Mouse (Mus musculus): ENCODE data around the gene Clrn3. TPM values are rescaled to one million over a fixed set of nuclear protein-coding genes. Genes with fewer than 3 reads are reported as not detected.

Clrn3 gene
- polyA plus RNA-seq, 1 experiment from 2014 or later = not detected

- WGBS = 81% methylated on average over 1 of the region's 1 CpGs
- H3K27me3 ChIP-seq (replicated peaks) = peaks cover 3% of the 10 kb centered on the region; the same call in 1 of the 2 replicates
- H3K4me2 ChIP-seq (replicated peaks) = no peak overlapping the region
- no peak overlapping the region for H3K27ac ChIP-seq
- peaks cover 18% of the 10 kb centered on the region; the same call in 1 of the 2 replicates for H3K4me1 ChIP-seq
- no peak overlapping the region for H3K4me3 ChIP-seq
- H3K36me3 ChIP-seq = no peaks in the 10 kb centered on the region
- H3K9me3 ChIP-seq = no peaks in the 10 kb centered on the region
- H3K9ac ChIP-seq = no peak overlapping the region
- no peak for ATAC-seq (ENCODE audit: low FRiP score, low read depth)
Measured at GRCm38 (mm10) chr7:135551547-135551946, 23.1 kb upstream of the Clrn3 start.

GRCm38 (mm10) chr7:135548434-135548833 lies 20.0 kb upstream of the Clrn3 start:
- 22% methylated on average over 6 of the region's 6 CpGs for WGBS
- no peaks in the 10 kb centered on the region for H3K9me3 ChIP-seq
- H3K4me1 ChIP-seq = peaks cover 18% of the 10 kb centered on the region; the same call in 1 of the 2 replicates
- ATAC-seq (ENCODE audit: low FRiP score, low read depth) = peak; percentile 78; the same call in 1 of the 2 replicates
- no peaks in the 10 kb centered on the region for H3K36me3 ChIP-seq
- peaks cover 3% of the 10 kb centered on the region; the same call in 1 of the 2 replicates for H3K27me3 ChIP-seq (replicated peaks)
- H3K4me3 ChIP-seq = no peak overlapping the region
- H3K4me2 ChIP-seq (replicated peaks) = no peak overlapping the region
- H3K27ac ChIP-seq = 0 out of 2 replicates have a peak overlapping the region, but pooled peaks have one; percentile 9
- no peak overlapping the region for H3K9ac ChIP-seq

GRCm38 (mm10) chr7:135546530-135546929 lies 18.1 kb upstream of the Clrn3 start:
- Histone ChIP-seq H3K4me2 (replicated peaks) (no peak overlapping the region), H3K27me3 (replicated peaks) (peaks cover 2% of the 10 kb centered on the region; the same call in 1 of the 2 replicates), H3K36me3 (no peaks in the 10 kb centered on the region), H3K9me3 (no peaks in the 10 kb centered on the region), H3K9ac (no peak overlapping the region), H3K27ac (no peak overlapping the region), H3K4me3 (no peak overlapping the region), H3K4me1 (peaks cover 18% of the 10 kb centered on the region; the same call in 1 of the 2 replicates)
- no peak for ATAC-seq (ENCODE audit: low FRiP score, low read depth)
- whole genome bisulfite sequencing = 70% methylated on average over 5 of the region's 5 CpGs

DNA sequence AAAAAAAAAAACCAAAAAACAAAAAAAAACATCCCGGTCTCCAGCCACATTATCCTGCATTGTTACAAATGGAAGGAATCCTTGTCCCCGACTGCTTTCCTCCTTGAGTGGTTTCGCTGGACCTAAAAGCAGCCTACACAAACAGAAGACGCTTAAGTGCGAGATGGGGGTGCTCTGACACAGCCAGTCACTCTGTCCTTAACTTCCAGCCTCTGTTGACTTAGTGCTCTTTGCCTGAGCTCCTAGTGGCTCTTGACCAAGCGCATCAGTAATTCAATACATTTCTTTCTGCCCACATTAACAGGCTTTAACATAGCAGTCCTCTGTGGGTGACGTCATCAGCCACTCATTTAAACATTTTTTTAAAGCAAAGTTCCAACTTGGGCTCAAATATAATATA lies 17.5 kb upstream of the Clrn3 start:
- no peaks in the 10 kb centered on the region for H3K27me3 ChIP-seq (replicated peaks)
- no peaks in the 10 kb centered on the region for H3K36me3 ChIP-seq
- H3K4me3 ChIP-seq = no peak overlapping the region
- no peak overlapping the region for H3K27ac ChIP-seq
- H3K4me1 ChIP-seq = peaks cover 18% of the 10 kb centered on the region; the same call in 1 of the 2 replicates
- no peak for ATAC-seq (ENCODE audit: low FRiP score, low read depth)
- no peak overlapping the region for H3K9ac ChIP-seq
- no peaks in the 10 kb centered on the region for H3K9me3 ChIP-seq
- no peak overlapping the region for H3K4me2 ChIP-seq (replicated peaks)
- WGBS = 75% methylated on average over 7 of the region's 7 CpGs

DNA sequence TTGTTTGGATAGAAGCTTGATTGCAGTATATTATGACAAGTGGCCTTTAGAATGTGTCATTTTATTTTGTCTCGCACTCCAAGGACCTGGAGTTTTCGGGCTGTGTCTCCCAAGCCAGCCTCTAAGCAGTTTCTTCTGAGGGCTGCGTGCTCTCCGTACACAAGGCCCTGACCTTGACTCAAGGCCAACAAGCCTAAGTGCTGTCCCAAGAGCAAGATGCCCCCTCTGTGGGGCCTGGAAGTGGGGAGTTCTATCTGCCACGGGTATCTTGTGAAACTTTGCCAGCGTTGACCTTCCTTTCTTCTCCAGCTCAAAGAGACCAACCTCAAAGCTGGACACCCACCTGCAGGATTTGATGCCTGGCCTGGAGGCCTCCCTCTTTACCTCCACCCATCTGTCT lies 15.9 kb upstream of the Clrn3 start:
- Histone ChIP-seq H3K9me3 (no peaks in the 10 kb centered on the region), H3K4me2 (replicated peaks) (no peak overlapping the region), H3K36me3 (no peaks in the 10 kb centered on the region), H3K9ac (no peak overlapping the region), H3K27me3 (replicated peaks) (peaks cover 12% of the 10 kb centered on the region; the same call in 1 of the 2 replicates), H3K4me3 (no peak overlapping the region), H3K27ac (no peak overlapping the region), H3K4me1 (peaks cover 10% of the 10 kb centered on the region; the same call in 1 of the 2 replicates)
- 92% methylated on average over 6 of the region's 6 CpGs for WGBS
- ATAC-seq (ENCODE audit: low FRiP score, low read depth) = no peak

DNA sequence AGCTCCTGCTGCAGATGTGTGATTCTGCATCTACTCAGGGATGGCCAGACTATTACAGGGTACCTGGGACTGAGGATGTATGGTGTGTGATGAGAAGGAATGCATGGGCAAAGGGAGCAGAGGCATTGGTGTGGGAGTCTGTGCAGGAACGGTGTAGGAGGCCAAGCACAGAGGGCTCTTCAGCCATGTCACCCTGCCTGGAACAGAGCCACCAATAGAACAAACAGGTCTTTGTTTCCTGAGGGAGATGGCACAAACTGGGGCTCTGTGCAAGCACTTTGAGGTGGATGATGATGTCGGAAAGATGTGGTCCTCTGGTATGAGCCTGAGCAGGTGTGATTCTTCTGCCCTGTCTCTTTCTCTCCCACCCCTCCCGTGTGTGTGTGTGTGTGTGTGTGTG lies 14.6 kb upstream of the Clrn3 start:
- Histone ChIP-seq H3K27me3 (replicated peaks) (peaks cover 22% of the 10 kb centered on the region), H3K36me3 (no peaks in the 10 kb centered on the region), H3K27ac (no peak overlapping the region), H3K9me3 (no peaks in the 10 kb centered on the region), H3K4me1 (peaks cover 5% of the 10 kb centered on the region), H3K9ac (no peak overlapping the region), H3K4me2 (replicated peaks) (no peak overlapping the region), H3K4me3 (no peak overlapping the region)
- ATAC-seq (ENCODE audit: low FRiP score, low read depth) = no peak
- 73% methylated on average over 3 of the region's 3 CpGs for WGBS

DNA sequence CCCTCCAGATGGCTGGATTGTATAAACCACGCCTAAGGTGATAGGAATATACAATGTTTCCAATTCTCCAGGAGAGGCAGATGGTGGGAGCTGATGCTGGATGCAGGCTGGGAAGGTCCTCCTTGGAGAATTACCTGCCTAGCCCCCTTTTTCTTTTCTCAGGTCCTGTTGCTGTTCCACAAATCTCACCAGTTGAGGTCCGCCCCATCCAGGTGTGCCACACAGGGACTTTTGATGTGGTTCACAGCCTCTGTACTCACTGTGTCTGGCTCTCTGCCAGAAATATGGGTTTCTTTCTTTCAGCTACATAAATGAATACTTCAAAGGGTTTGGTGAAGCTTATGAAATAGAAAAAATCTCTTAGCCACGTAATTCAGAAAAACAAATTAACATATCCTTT lies 13.8 kb upstream of the Clrn3 start:
- Histone ChIP-seq H3K36me3 (no peaks in the 10 kb centered on the region), H3K27ac (no peak overlapping the region), H3K4me3 (no peak overlapping the region), H3K9me3 (no peaks in the 10 kb centered on the region), H3K4me1 (peaks cover 5% of the 10 kb centered on the region), H3K27me3 (replicated peaks) (peaks cover 22% of the 10 kb centered on the region), H3K9ac (no peak overlapping the region), H3K4me2 (replicated peaks) (no peak overlapping the region)
- ATAC-seq (ENCODE audit: low FRiP score, low read depth) = no peak
- WGBS = 89% methylated on average over 3 of the region's 3 CpGs

GRCm38 (mm10) chr7:135539429-135539828 lies 11.0 kb upstream of the Clrn3 start:
- Histone ChIP-seq H3K27ac (no peak overlapping the region), H3K4me2 (replicated peaks) (no peak overlapping the region), H3K27me3 (replicated peaks) (peaks cover 22% of the 10 kb centered on the region), H3K9me3 (no peaks in the 10 kb centered on the region), H3K4me1 (peaks cover 5% of the 10 kb centered on the region), H3K9ac (no peak overlapping the region), H3K4me3 (no peak overlapping the region), H3K36me3 (no peaks in the 10 kb centered on the region)
- ATAC-seq (ENCODE audit: low FRiP score, low read depth) = no peak
- WGBS = 78% methylated on average over 2 of the region's 2 CpGs

- H3K4me3 ChIP-seq = peak overlapping the region; percentile 62
- 2% methylated on average over 71 of the region's 71 CpGs for WGBS
- H3K4me2 ChIP-seq (replicated peaks) = peak overlapping the region; percentile 97
- ATAC-seq (ENCODE audit: low FRiP score, low read depth) = peak; percentile 74; the same call in 1 of the 2 replicates
- H3K27ac ChIP-seq = 0 out of 2 replicates have a peak overlapping the region, but pooled peaks have one; percentile 53
- H3K36me3 ChIP-seq = no peaks in the 10 kb centered on the region
- H3K9ac ChIP-seq = peak overlapping the region; percentile 76
- H3K27me3 ChIP-seq (replicated peaks) = peaks cover 22% of the 10 kb centered on the region
- peaks cover 5% of the 10 kb centered on the region for H3K4me1 ChIP-seq
- no peaks in the 10 kb centered on the region for H3K9me3 ChIP-seq
Measured at GRCm38 (mm10) chr7:135537948-135538741, 9.7 kb upstream of the Clrn3 start.

- peaks cover 22% of the 10 kb centered on the region for H3K27me3 ChIP-seq (replicated peaks)
- peak; percentile 94 for ATAC-seq (ENCODE audit: low FRiP score, low read depth)
- H3K9me3 ChIP-seq = no peaks in the 10 kb centered on the region
- H3K9ac ChIP-seq = peak within 1 kb of the TSS; percentile 76
- 0 out of 2 replicates have a peak within 1 kb of the TSS, but pooled peaks have one; percentile 53 for H3K27ac ChIP-seq
- H3K4me2 ChIP-seq (replicated peaks) = peak within 1 kb of the TSS; percentile 97
- peaks cover 5% of the 10 kb centered on the region for H3K4me1 ChIP-seq
- H3K4me3 ChIP-seq = peak within 1 kb of the TSS; percentile 62
- 6% methylated on average over 28 of the region's 28 CpGs for WGBS
- H3K36me3 ChIP-seq = no peaks in the 10 kb centered on the region
Measured at GRCm38 (mm10) chr7:135537341-135537901, 9.0 kb upstream of the Clrn3 start, which contains the start of gene Ptpre. TSS of gene Ptpre (plus strand) at chr7:135537481.

DNA sequence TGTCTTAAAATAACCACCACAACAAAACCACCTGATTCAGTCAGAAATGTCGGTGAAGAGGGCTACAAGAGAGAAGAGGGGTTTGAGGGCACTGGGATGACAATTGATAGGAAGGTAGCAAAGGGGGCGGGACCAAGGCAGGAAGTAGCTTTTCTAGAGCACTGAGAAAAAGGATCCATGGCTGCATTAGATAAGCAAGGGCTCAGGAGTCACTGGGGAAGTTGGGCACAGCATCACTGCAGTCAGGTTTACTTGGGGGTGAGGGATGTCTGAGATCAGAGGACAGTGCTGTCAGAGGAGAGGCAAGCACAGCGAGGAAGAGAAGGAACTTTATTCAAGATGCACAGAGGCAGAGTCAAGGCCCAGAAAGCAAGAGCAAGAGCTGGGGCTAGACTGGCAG lies 7.5 kb upstream of the Clrn3 start:
- WGBS = 85% methylated on average over 3 of the region's 3 CpGs
- ATAC-seq (ENCODE audit: low FRiP score, low read depth) = no peak

DNA sequence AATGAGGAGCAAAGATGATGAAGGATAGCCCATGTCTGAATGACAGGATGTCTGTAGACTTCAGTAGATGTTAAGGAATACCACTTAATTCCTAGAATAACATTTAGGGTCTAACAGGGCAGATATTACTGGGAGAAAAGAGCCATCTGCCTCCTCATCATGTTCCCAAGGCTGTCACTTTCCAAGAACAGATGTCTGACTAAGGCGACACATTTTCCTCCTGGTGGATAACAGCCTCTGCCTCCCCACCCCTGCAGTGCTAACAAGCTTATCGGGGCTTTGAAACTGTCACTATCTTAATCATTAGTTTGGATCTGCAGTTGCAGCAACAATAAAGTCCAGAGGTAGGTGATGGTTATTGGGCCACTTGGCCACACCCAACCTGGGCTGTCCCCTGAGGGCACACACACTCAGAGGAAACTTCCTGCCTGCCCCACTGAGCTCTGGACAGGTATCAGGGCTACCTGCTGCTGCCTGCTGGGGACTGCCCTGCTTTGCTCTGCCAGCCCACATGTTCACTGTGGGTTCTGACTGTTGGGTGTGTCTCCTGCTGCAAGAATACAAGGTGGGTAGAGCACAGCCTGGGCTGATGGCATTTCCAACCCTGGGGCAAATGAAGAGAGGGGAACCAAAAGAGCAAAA lies 6.2 kb upstream of the Clrn3 start:
- H3K9me3 ChIP-seq = no peaks in the 10 kb centered on the region
- peaks cover 5% of the 10 kb centered on the region for H3K4me1 ChIP-seq
- H3K4me3 ChIP-seq = no peak overlapping the region
- H3K4me2 ChIP-seq (replicated peaks) = no peak overlapping the region
- H3K27ac ChIP-seq = no peak overlapping the region
- WGBS = 62% methylated on average over 2 of the region's 2 CpGs
- H3K36me3 ChIP-seq = no peaks in the 10 kb centered on the region
- no peak overlapping the region for H3K9ac ChIP-seq
- peaks cover 13% of the 10 kb centered on the region for H3K27me3 ChIP-seq (replicated peaks)
- ATAC-seq (ENCODE audit: low FRiP score, low read depth) = no peak

More for the DNA sequence above, 7.5 kb upstream of the Clrn3 start:
- H3K4me3 ChIP-seq = no peak overlapping the region
- no peak overlapping the region for H3K9ac ChIP-seq
- H3K36me3 ChIP-seq = no peaks in the 10 kb centered on the region
- peaks cover 22% of the 10 kb centered on the region for H3K27me3 ChIP-seq (replicated peaks)
- H3K9me3 ChIP-seq = no peaks in the 10 kb centered on the region
- peaks cover 5% of the 10 kb centered on the region for H3K4me1 ChIP-seq
- H3K4me2 ChIP-seq (replicated peaks) = no peak overlapping the region
- H3K27ac ChIP-seq = no peak overlapping the region

Data from neural tube, embryonic 12.5 days (tissue).